Mouse (Mus musculus) neural tube, embryonic 13.5 days (tissue): ENCODE data around the gene Hnrnpdl. TPM values are rescaled to one million over a fixed set of nuclear protein-coding genes. Genes with fewer than 3 reads are reported as not detected.

Experiments
- ATAC-seq: fragments of 200-750 bp; cut with Nextera tagmentation; 2 replicates; pipeline ENCODE4 v1.8.0; 2017; ENCODE audit warnings: low read depth, mild to moderate bottlenecking, moderate TSS enrichment, moderate library complexity
- H3K27ac ChIP-seq: fragments of 300-500 bp; sonication (generic); replicated peaks from 2 replicates; pipeline ENCODE4 v1.5.1; 2015; ENCODE audit warnings: moderate library complexity, mild to moderate bottlenecking, inconsistent platforms
- H3K27me3 ChIP-seq: fragments of 300-500 bp; sonication (generic); 2 replicates; pipeline ENCODE4 v1.6.1; 2015; ENCODE audit warnings: mild to moderate bottlenecking, inconsistent platforms
- H3K36me3 ChIP-seq: fragments of 300-500 bp; sonication (generic); 2 replicates; pipeline ENCODE4 v1.6.1; 2015; ENCODE audit warnings: mild to moderate bottlenecking, inconsistent platforms
- H3K4me1 ChIP-seq: fragments of 300-500 bp; sonication (generic); replicated peaks from 2 replicates; pipeline ENCODE4 v1.6.1; 2015; ENCODE audit warnings: inconsistent platforms
- H3K4me2 ChIP-seq: fragments of 300-500 bp; sonication (generic); 2 replicates; pipeline ENCODE4 v1.6.1; 2015; ENCODE audit warnings: inconsistent platforms, mild to moderate bottlenecking, moderate library complexity
- H3K4me3 ChIP-seq: fragments of 300-500 bp; sonication (generic); 2 replicates; pipeline ENCODE4 v1.5.1; 2015; ENCODE audit warnings: mild to moderate bottlenecking, inconsistent platforms
- H3K9ac ChIP-seq: fragments of 300-500 bp; sonication (generic); 2 replicates; pipeline ENCODE4 v1.6.1; 2015; ENCODE audit warnings: moderate library complexity, mild to moderate bottlenecking, inconsistent platforms
- H3K9me3 ChIP-seq: fragments of 300-500 bp; sonication (generic); 2 replicates; pipeline ENCODE4 v1.6.1; 2016; ENCODE audit warnings: inconsistent platforms
- WGBS: fragments of 180-500 bp; shearing (Covaris S2); methylation state at CpG from one replicate; pipeline ENCODE4 v1.1.7; 2015; 5-methylcytosine and 5-hydroxymethylcytosine counted together
- polyA plus RNA-seq: library from polyadenylated mRNA; unstranded; fragments of >200 nt; fragmentation: Nextera tagmentation; extraction: Ambion mirVana; gene quantifications from 2 replicates; pipeline ENCODE4 v1.2.1, GENCODE M21; 2015

Gene Hnrnpdl
- polyA plus RNA-seq, 1 experiment from 2014 or later, result 211 TPM

DNA sequence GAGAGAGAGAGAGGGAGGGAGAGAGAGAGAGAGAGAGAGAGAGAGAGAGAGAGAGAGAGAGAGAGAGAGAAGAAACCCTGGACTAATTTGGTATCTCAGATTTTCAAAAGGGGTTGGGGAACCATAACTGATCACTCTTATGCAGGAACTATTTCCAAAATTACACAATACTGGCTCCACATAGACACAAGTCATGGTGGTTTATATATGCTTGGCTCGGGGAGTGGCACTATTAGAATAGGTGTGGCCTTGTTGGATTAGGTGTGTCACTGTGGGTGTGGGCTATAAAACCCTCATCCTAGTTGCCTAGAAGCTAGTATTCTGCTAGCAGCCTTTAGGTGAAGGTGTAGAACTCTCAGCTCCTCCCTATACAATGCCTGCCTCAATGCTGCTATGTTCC, 14.6 kb downstream of the Hnrnpdl start:
- no peaks in the 10 kb centered on the region for H3K27me3 ChIP-seq
- no peak overlapping the region for H3K4me2 ChIP-seq
- no peaks in the 10 kb centered on the region for H3K4me1 ChIP-seq
- H3K9me3 ChIP-seq, result no peaks in the 10 kb centered on the region
- WGBS, result 77% methylated on average over 1 of the region's 1 CpGs
- ATAC-seq, result no peak
- H3K27ac ChIP-seq, result no peak overlapping the region
- no peaks in the 10 kb centered on the region for H3K36me3 ChIP-seq
- no peak overlapping the region for H3K9ac ChIP-seq
- no peak overlapping the region for H3K4me3 ChIP-seq

DNA sequence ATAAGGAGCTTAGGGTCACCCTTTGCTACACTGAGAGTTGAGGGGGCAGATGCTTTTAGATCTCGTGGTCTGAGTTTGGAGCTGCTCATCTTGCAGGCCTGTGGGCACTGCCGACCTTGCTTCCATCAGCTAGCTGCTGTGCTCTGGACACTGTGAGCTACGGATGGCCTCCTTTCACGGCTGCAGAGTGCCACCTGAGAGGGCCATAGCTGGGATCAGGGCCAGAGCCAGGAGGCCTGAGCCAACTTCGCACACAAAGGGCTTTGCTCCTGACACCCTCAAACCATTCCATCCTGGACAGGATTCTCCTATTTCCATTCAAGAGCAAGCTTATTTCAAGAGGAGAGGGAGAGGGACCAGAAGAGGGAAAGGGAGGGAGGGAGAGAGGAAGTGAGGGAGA, 15.1 kb downstream of the Hnrnpdl start:
- H3K4me1 ChIP-seq, result no peaks in the 10 kb centered on the region
- H3K4me2 ChIP-seq, result no peak overlapping the region
- no peak for ATAC-seq
- H3K4me3 ChIP-seq, result no peak overlapping the region
- 78% methylated on average over 5 of the region's 5 CpGs for WGBS
- H3K36me3 ChIP-seq, result no peaks in the 10 kb centered on the region
- H3K9me3 ChIP-seq, result no peaks in the 10 kb centered on the region
- no peak overlapping the region for H3K27ac ChIP-seq
- H3K27me3 ChIP-seq, result no peaks in the 10 kb centered on the region
- H3K9ac ChIP-seq, result no peak overlapping the region

DNA sequence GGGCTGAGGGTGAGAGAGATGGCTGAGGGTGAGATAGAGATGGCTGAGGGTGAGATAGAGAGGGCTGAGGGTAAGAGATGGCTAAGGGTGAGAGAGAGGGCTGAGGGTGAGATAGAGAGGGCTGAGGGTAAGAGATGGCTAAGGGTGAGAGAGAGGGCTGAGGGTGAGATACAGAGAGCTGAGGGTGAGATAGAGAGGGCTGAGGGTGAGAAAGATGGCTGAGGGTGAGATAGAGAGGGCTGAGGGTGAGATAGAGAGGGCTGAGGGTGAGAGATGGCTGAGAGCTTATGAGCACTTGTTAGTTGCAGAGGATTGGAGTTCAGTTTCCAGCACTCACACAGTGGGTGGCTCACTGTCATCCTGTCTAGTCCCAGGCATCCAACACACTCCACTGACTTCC, 19.4 kb downstream of the Hnrnpdl start:
- Histone ChIP-seq H3K36me3 (no peaks in the 10 kb centered on the region), H3K4me2 (no peak overlapping the region)

DNA sequence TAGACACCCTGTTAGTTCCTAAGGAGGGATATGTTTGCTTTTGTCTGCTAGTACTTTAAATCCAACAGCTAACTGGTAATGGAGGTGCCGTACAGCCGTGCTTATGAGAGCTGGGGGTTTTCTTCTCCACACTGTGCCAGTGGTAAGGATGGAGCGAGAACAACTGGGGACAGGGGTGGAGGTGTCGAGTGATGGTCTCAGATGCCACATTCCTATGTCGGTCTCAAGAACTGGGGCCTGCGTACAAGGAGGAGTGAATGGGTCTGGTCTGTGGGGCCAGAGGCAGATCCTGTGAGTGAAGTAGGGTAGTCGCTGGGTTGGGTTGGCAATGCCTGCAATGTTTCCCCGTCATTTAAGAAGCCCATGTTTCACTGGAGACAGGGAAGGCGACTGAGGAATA, 26.9 kb downstream of the Hnrnpdl start:
- Histone ChIP-seq H3K4me1 (no peaks in the 10 kb centered on the region), H3K4me3 (no peak overlapping the region), H3K27ac (no peak overlapping the region), H3K4me2 (no peak overlapping the region), H3K36me3 (no peaks in the 10 kb centered on the region), H3K9ac (no peak overlapping the region), H3K27me3 (no peaks in the 10 kb centered on the region), H3K9me3 (no peaks in the 10 kb centered on the region)
- WGBS, result 89% methylated on average over 9 of the region's 9 CpGs
- no peak for ATAC-seq

More for the DNA sequence above, 19.4 kb downstream of the Hnrnpdl start:
- no peaks in the 10 kb centered on the region for H3K9me3 ChIP-seq
- H3K9ac ChIP-seq, result no peak overlapping the region
- H3K4me1 ChIP-seq, result no peaks in the 10 kb centered on the region
- no peak for ATAC-seq
- no peak overlapping the region for H3K27ac ChIP-seq
- H3K4me3 ChIP-seq, result no peak overlapping the region
- H3K27me3 ChIP-seq, result no peaks in the 10 kb centered on the region

DNA sequence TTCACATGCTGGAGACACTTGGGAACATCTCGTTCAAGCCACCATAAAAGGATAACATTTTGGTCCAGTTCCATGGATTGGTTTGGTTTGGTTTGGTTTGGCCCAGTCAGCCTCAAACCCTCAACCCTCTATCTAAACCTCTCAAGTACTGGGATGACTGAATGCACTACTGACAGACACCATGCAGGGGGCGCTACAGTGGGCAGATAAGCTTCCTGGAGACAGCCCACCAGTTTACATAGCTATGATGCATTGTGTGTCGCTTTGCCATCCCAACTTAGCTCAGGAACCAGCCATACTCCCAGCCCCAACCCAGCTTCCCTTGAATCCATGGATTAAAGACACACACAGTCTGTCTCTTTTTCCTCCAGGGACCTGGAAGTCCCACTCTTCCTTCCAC, 31.0 kb downstream of the Hnrnpdl start:
- Histone ChIP-seq H3K4me1 (no peaks in the 10 kb centered on the region), H3K36me3 (no peaks in the 10 kb centered on the region), H3K9ac (no peak overlapping the region), H3K9me3 (no peaks in the 10 kb centered on the region), H3K27me3 (no peaks in the 10 kb centered on the region), H3K27ac (no peak overlapping the region), H3K4me3 (no peak overlapping the region), H3K4me2 (no peak overlapping the region)
- ATAC-seq, result no peak
- WGBS, result 60% methylated on average over 3 of the region's 3 CpGs

DNA sequence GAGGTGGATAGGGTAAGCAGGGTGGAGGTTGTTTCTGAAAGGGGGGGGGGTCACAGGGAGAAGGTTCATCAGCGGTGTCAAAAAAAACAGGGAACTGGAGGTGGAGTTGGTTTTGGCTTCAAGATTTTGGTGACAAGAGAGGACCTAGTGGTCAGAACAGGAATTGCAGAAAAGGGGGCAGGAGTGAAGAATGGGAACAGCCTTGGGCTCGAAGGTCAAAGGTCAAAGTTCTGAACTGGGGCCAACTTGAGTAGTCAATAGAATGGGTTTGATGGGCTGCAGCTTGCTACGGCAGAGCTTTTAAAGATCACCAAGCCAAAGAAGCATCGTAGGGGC, 32.5 kb downstream of the Hnrnpdl start:
- WGBS, result 77% methylated on average over 4 of the region's 4 CpGs

DNA sequence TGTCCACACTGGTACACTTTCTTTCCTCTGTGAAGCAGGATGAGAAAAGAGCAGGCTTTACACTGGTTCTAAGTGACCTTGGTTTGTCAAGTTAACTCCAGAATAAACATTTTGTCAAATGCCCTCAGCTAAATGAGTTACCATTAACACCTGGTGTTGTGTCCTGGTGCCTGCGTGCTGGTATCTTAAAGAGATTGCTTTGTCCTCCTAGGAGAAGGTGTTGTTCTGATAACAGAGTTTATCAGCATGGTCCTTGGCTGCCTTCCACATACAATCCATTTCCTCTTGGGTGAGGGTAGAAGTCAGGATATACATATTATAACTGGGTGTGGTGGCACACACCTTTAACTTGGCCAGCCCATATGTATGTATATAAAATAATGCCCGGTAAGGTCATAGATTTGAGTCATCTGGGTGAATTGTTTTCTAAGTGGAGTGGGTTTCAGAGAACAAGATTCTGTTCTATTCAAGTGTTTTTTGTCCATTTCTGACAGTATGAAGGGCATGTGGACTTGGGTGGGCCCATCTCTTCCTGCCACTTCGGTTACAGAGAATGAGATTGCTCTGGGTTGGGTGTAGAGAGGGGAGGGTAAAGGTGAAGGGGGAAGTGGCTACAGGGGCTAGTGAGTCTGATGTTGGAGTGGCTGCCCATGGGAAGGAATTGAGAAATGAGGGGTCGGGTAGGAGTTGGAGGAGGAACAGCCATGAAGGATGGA, 33.0 kb downstream of the Hnrnpdl start:
- WGBS, result 90% methylated on average over 4 of the region's 4 CpGs
- H3K27ac ChIP-seq, result no peak overlapping the region
- no peaks in the 10 kb centered on the region for H3K4me1 ChIP-seq
- no peaks in the 10 kb centered on the region for H3K27me3 ChIP-seq
- H3K9ac ChIP-seq, result no peak overlapping the region
- H3K36me3 ChIP-seq, result no peaks in the 10 kb centered on the region
- no peak overlapping the region for H3K4me2 ChIP-seq
- ATAC-seq, result no peak
- H3K9me3 ChIP-seq, result no peaks in the 10 kb centered on the region
- no peak overlapping the region for H3K4me3 ChIP-seq

More for the DNA sequence above, 32.5 kb downstream of the Hnrnpdl start:
- no peak for ATAC-seq
- H3K4me1 ChIP-seq, result no peaks in the 10 kb centered on the region
- no peaks in the 10 kb centered on the region for H3K9me3 ChIP-seq
- H3K27me3 ChIP-seq, result no peaks in the 10 kb centered on the region
- no peak overlapping the region for H3K27ac ChIP-seq
- no peak overlapping the region for H3K4me2 ChIP-seq
- no peak overlapping the region for H3K4me3 ChIP-seq
- H3K36me3 ChIP-seq, result no peaks in the 10 kb centered on the region
- no peak overlapping the region for H3K9ac ChIP-seq

DNA sequence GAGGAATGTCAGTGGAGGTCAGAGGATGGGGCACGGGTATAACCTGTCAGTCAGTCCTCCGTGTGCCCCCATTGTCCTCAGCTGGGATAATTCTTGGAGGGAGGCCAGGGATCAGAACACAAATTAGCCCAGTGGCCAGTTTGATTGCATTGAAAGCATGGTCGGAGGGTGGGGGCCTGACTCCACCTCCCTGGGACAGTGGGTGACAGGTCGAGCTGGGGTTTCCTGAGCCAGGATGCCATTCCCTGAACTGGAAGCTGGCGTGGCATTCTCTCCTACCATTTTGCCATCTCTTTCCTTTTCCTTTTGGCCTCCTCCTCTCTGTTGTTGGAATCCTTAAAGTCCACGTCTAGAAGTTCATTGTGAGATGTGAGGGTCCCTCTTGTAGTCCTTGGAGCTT, 33.6 kb downstream of the Hnrnpdl start:
- Histone ChIP-seq H3K9ac (no peak overlapping the region), H3K27me3 (no peaks in the 10 kb centered on the region), H3K4me2 (no peak overlapping the region), H3K9me3 (no peaks in the 10 kb centered on the region), H3K4me3 (no peak overlapping the region), H3K4me1 (no peaks in the 10 kb centered on the region), H3K36me3 (no peaks in the 10 kb centered on the region), H3K27ac (no peak overlapping the region)
- WGBS, result 85% methylated on average over 6 of the region's 6 CpGs
- ATAC-seq, result no peak

DNA sequence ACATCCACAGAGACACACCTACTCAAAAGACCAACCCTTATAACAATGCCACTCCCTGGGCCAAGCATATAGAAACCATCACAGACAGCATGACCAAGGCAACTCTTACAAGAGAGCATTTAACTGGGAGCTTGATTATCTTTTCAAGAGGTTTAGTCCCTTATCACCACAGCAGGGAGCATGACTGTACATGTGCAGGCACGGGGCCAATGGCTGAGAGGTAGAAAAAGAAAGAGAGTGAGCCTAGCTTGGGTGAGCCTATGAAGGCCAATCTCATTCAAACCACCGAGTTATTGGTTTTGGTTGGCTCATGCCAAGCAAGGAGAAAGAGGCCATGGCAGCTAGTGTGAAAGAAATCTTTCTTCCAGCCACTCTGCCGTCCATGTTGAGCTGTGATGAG, 34.0 kb downstream of the Hnrnpdl start:
- no peak overlapping the region for H3K27ac ChIP-seq
- no peaks in the 10 kb centered on the region for H3K36me3 ChIP-seq
- H3K4me3 ChIP-seq, result no peak overlapping the region
- no peaks in the 10 kb centered on the region for H3K9me3 ChIP-seq
- 78% methylated on average over 3 of the region's 3 CpGs for WGBS
- H3K4me1 ChIP-seq, result no peaks in the 10 kb centered on the region
- no peaks in the 10 kb centered on the region for H3K27me3 ChIP-seq
- no peak overlapping the region for H3K9ac ChIP-seq
- no peak for ATAC-seq
- H3K4me2 ChIP-seq, result no peak overlapping the region

DNA sequence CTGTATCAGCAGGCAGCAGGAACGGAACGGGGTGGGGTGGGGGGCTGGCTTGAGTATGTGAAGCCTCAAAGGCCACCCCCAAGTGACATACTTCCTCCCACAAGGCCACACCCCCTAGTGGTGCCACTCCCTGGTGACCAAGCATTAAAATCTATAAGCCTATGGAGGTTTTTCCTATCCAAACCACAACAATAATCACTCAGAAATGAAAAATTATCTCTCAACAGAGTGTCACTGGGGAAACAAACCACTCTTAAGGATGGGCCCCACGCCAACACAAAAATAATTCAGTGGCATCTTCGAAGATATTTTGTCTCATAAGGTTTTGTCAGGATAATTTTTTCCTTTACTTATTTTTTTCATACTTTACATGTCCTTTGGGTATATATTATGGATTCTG, 35.6 kb downstream of the Hnrnpdl start:
- no peak for ATAC-seq
- 90% methylated on average over 4 of the region's 4 CpGs for WGBS
- no peaks in the 10 kb centered on the region for H3K27me3 ChIP-seq

DNA sequence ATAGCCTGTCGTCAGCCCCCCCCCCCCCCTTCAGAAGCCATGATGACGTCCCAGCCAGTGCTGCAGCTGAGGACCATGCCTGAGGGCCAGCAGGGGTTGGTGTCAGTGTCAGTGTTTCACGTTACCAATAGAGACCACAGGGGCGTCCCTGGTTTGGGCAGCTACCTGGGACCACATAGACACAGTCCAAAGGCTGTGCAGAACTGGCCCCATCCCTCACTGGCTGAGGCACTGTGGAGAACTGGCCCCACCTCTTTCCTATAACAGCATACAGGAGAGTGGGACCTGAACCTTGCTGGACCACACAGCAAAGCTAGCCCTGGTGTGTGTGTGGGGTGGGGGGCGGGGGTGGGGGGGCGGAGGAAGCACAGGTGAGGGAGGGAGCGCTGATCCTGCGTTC, 39.0 kb downstream of the Hnrnpdl start:
- Histone ChIP-seq H3K9ac (no peak overlapping the region), H3K27ac (no peak overlapping the region), H3K4me1 (no peaks in the 10 kb centered on the region), H3K9me3 (0 out of 2 replicates have a peak, but pooled peaks cover 5% of the 10 kb centered on the region), H3K4me2 (no peak overlapping the region), H3K4me3 (no peak overlapping the region), H3K27me3 (no peaks in the 10 kb centered on the region), H3K36me3 (no peaks in the 10 kb centered on the region)
- WGBS, result 58% methylated on average over 8 of the region's 8 CpGs
- peak; percentile 32; the same call in 1 of the 2 replicates for ATAC-seq

More for the DNA sequence above, 35.6 kb downstream of the Hnrnpdl start:
- H3K4me3 ChIP-seq, result no peak overlapping the region
- H3K9me3 ChIP-seq, result no peaks in the 10 kb centered on the region
- H3K4me1 ChIP-seq, result no peaks in the 10 kb centered on the region
- H3K27ac ChIP-seq, result no peak overlapping the region
- no peak overlapping the region for H3K4me2 ChIP-seq
- no peaks in the 10 kb centered on the region for H3K36me3 ChIP-seq
- H3K9ac ChIP-seq, result no peak overlapping the region

DNA sequence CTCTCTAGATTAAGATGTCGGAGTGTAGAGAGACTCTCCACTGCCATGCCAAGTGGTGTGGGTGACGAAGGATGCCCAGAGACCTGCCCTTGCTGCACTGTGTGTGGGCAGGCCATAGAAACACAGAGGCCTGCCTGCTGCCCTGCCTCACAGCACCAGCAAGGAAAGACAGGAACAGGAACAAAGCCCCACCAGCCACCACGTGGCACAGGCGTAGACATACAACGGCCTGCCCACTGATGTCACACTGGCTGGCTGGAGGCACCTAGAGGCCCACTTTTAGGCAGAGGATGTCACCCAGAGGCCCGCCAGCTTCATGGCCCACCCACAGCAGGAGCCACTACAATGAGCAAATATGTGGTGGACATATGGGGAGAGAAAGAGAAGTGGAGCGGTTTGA, 39.4 kb downstream of the Hnrnpdl start:
- Histone ChIP-seq H3K27ac (no peak overlapping the region), H3K4me1 (no peaks in the 10 kb centered on the region), H3K9me3 (0 out of 2 replicates have a peak, but pooled peaks cover 5% of the 10 kb centered on the region), H3K4me2 (no peak overlapping the region), H3K36me3 (no peaks in the 10 kb centered on the region), H3K27me3 (no peaks in the 10 kb centered on the region), H3K4me3 (no peak overlapping the region), H3K9ac (no peak overlapping the region)
- 79% methylated on average over 7 of the region's 7 CpGs for WGBS
- no peak for ATAC-seq

DNA sequence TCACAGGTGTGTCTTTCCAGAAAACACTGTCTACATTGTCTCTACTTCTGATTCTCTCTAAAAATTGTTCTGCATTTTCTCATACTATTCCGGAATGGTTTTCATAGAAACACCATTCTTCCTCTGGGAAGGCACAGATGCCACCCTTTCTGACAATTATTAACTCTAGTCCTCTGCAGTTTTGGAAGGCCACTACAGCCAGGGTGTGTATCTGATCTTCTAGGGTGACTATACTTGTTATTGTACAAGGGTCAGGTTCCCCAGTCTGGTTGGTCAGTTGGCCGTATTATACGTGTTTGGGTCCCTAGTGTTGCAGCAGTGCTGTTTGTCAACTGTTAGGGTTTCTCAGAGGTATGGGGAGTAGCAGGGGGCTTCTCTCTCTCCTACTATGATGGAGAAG, 44.8 kb downstream of the Hnrnpdl start:
- no peak overlapping the region for H3K4me2 ChIP-seq
- H3K9me3 ChIP-seq, result 0 out of 2 replicates have a peak, but pooled peaks cover 5% of the 10 kb centered on the region
- no peaks in the 10 kb centered on the region for H3K36me3 ChIP-seq
- no peaks in the 10 kb centered on the region for H3K4me1 ChIP-seq
- H3K4me3 ChIP-seq, result no peak overlapping the region
- ATAC-seq, result no peak
- H3K9ac ChIP-seq, result no peak overlapping the region
- 94% methylated on average over 3 of the region's 3 CpGs for WGBS
- H3K27ac ChIP-seq, result no peak overlapping the region
- no peaks in the 10 kb centered on the region for H3K27me3 ChIP-seq
